Mouse (Mus musculus) hindlimb bud, embryonic 11.5 days (tissue): ENCODE results near the gene Rimbp2.

Source experiments
- DNase-seq: peaks from one replicate; pipeline ENCODE4 v3.0.0-alpha.2; 2012; ENCODE audit warnings: low read depth, low spot score; ENCODE audit errors: extremely low spot score

Gene Rimbp2

DNA sequence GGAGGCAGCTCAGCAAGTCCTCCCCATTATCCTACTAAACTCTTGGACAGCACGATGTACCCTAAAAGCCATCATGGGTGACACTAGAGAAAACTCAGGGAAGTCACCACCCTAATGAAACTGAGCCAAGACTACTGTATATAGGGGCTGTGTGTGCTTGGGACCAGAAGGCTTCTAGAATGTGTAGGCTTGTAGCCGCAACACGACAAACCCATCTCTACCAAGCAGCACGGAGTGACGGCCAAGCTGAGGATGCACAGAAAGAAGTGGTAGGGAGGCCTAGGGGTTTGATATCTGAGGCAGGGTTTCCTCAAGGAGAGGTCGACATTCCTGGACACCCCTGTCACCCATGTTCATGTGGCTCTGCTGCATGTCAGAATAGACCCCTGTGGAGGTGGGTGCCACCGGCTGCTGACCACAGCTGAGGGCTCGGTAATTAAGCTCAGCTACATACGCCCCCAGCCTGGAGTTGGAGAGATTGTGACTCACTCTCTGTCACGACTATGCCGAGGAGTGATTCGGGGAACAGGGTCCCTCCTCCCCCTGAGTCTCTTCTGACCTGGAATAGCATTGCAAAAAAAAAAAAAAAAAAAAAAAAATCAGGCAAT, 106.7 kb downstream of the Rimbp2 start:
- no peak for DNase-seq

DNA sequence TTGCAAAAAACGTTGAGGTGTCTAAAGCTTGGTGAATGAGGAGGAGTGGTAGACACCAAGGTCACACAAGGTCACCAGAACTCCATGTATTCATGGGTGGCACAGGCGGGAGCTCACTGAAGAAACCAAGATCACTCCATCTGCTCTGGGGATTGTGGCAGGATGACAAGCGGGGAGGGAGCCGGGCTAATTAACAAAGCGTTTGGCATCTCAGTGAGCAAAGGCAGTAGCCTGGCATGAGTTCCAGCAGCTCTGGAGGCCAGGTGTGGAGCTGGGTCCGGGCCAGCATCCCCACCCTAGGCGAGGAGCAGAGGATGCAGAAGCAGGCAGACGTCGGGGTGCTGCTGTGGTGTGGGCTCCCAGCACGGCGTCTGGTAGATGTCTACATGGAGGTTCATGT, 108.3 kb downstream of the Rimbp2 start:
- DNase-seq, result no peak

DNA sequence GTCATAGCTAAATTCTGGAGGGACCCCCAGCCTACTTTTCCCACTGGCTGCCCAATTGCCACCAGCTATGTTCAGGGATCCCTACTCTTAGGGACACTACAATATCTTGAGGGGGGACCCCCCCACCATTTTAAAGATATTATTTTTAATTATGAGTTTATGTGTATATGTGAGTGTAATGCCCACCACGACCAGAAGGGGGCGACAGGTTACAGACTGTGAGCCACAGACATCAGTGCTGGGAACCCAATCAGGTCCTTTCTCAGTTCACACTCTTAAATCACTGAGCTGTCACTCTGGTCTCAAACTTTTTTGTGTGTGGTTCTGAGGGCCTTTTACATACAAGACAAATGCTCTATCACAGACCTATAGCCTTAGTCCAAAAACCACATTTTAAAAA, 109.3 kb downstream of the Rimbp2 start:
- DNase-seq, result no peak

DNA sequence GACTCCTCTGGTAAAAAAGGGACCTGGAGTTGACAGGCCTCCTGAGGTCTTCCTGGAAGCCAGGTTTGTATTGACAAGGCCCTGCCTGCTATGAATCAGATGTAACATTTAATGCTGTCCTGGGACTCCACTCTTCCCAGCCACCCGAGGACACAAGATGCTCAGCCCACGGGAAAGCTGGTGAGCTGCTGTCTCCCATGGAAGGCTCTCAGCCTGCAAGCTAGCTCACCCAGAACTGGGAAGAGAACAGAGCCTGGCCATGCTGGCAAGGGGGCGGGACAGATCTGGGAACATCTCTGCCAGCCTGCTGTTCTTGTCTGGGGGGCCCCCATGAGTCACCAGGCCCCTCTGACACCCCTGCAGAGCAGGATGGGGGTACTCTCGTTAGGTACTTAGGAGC, 111.7 kb downstream of the Rimbp2 start:
- DNase-seq, result no peak

DNA sequence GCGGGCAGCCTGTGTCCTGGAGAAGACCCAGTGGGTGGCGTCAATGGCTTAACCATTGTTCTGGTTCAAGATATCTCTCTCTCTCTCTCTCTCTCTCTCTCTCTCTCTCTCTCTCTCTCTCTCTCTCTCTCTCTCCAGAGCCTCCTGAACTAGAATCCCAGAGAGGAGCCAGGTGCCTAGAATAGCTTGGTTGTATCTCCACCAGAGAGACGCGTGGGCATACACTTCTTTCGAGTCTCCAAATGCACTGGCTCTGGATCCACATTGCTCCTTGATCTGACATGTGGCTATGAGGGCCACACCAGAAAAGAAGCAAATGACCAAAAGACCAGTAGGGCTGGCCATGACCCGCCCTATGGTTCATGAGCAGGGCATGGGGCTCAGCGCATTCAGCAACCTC, 116.2 kb downstream of the Rimbp2 start:
- DNase-seq, result no peak

DNA sequence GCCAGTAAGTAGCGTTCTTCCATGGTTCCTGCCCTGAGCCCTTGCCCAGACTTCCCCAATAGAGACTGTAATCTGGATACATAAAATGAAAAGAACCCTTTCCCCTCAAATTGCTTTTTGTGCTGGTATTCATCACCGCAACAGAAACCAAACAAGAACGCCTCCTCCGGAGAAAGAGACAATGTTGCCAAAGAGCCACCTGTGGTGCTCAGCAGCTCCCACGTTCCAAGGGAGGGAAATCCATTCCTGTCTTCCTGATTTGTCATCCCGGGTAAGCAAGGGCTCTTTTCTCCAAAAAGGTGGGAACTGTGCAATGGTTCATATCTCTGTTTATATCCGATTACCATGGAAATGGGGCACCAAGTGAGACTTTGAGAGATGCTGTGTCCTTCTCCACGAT, 119.2 kb downstream of the Rimbp2 start:
- no peak for DNase-seq

DNA sequence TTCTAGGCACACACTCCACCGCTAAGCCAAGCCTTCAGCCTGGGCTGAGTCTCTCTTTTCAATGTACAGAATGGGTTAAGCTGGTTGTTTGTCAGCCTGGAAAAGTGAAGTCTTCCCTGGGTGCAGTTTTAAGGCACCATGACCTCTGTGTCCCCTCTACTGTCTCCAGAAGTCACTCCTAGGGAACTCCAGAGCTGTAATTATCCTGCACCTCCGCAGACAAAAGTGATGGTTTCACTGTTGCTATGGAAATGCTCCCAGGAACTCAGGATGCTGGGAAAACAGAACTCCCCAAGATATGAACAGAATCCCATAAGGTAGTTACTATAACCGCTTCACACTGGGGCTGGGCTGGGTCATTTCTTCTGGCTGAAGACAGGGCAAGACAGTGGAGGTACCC, 130.4 kb downstream of the Rimbp2 start:
- DNase-seq, result no peak

DNA sequence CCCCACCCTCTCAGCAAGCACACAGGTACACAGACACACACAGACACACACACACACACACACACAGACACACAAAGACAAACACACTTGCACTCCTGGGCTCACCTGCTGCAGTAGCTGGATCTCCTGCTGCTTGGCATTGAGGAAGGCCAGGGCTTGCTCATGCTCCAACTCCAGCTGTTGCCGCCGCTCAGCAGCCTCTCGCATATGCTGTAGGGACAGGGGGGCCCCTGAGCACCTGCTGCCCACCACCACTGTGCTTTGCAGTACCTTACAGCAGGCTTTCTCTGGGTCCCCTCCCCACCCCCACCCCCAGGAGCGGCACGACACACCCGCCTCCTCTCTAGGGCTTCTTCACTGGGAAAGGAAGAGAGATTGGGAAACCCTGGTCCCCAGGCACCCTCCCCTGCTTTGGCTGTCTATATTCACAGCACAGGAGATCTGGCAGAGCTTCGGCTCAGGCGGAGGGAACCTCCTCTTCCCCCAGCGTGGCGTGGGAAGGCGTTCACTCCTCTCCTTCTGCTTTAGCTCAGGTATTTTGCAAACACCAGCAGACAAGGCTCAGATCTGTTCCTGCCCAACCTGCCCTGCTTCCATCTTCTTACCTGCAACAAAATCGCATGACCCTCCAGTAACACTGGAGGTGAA, 133.5 kb downstream of the Rimbp2 start:
- DNase-seq, result no peak

DNA sequence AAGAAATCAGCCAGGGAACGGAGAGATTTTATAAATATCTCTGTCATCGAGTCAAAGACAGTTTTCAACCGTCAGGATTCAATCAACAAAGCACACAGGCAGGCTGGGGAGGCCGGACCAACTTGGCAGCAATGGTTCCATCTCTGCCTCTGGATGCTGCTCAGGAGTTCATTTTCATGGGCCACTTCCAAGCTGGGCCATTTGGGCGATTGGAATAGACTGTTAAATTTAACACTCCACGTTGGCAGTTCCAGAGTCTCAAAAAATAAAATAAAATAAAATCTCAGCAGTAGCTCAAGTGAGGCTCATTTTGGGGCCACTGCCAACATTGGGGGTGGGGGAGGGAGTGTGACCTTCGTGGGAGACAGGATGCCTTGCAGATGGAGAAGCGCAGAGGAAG, 137.7 kb downstream of the Rimbp2 start:
- no peak for DNase-seq

DNA sequence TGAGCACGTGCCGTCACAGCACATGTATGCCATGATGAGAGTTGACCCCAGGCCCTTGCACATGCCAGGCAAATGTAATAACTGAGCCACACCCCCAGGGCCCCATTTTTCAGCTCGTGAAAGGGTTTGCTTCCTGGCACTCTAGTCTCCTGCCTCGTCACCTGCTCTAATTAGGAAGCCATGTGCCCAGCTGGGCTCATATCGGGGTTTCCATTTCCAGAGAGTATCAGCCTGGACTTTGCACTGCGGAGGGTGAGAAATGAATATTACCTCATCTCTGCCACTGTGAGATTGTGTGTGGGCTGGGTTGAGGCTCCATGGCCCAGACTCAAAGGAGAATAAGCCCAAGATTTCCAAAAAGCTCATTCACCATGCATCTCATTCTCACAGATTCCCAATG, 138.2 kb downstream of the Rimbp2 start:
- no peak for DNase-seq

DNA sequence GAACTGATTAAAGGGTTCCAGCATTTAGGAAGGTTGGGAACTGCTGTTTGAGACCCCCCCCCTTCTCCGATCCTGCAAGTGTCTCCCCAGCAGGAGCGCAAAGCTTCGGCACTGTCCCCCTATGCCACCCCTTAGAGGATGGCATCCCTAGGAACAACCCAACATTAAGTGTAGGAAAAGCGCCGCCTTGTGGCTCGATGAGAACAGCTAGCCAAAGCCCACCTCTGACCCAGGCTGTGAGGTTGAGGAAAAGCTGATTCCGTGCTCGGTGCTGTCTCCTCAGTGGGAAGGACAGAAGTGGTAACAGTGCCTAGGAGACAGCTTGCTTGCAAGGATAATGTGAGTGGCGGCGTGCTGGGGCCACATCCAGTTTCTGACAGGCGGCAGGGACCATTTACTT, 140.2 kb downstream of the Rimbp2 start:
- DNase-seq, result no peak

DNA sequence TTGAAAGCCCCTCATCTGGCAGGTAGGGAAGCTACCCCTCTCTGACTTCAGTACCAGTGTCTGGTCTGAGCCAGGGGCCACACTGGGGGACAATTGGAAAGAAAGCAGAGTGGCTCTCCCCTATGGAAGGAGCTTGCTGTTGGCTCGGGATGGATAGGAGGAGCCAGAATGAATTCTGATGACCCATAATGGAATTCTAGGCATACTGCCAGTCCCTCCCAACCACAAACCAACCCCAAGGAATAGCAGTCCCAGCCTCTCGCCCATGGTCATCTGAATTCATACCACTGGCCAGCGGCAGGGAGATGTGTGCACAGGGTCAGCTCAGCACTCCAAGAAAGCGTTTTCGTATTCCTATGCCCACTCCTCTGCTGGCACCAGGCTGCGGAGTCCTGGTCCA, 141.9 kb downstream of the Rimbp2 start:
- DNase-seq, result no peak

DNA sequence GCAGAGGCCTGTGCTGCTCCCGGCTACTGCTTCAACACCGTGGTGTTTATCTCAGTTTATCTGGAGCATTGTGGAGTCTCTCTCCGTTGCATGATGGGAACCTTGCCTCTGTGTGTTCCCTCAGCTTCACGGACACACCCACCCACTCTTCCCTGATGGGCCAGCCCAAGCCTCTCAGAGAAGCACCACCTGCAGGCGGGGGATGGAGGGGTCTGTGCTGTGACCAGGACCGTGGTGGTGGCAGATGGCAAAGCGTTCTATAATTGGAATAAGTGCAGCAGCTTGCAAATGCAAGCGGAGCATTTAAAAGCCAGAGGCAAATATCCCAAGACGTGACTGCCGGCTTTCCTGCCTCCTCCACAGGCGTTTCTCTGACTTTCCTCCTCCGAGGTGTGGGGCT, 143.3 kb downstream of the Rimbp2 start:
- DNase-seq, result no peak

DNA sequence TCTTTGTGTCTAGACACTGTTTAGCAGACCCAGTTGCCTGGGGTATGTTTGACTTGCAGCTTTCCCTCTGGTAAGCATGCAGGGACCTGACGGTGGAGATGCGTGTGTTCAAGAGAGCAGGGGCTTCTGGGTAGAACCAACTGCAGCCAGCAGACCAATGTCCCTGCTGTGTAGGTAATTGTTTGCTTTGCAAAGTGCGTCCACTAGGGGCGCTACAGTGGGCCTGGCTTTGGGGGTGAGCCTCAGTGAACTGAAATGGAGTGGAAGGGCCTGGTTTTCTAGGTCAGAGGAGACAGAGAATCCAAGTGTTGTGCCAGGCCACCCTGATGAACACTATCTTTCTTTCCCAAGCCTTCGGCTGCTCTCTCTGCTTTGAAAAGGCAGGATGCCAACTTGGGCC, 143.9 kb downstream of the Rimbp2 start:
- DNase-seq, result no peak

DNA sequence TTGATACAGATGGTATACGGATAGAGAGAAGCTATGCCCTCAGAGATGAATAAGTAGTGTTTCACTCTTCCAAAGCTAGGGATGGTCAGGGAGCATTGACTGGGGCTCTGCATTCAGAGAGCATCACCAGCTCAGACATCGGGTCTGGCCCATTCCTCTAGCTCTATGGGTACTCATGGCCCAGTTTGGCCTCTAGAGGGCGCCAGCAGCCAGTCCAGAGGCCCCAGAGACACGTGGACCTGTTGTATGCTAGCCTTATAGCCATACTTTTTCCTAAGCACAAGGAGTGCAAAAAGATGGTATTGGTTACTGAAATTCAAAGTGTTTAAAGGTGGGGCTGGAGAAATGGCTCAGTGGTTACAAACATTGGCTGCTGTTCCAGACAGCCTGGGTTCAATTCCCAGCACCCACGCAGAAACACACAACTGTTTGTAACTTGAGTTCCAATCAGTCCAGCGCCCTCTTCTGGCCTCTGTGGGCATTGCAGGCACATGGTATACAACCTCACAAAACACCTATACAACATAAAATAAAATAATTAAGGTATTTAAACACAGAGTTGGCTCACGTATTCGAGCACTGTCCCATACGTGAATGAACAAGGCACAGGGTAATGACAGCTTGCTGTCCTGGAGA, 144.6 kb downstream of the Rimbp2 start:
- DNase-seq, result no peak

DNA sequence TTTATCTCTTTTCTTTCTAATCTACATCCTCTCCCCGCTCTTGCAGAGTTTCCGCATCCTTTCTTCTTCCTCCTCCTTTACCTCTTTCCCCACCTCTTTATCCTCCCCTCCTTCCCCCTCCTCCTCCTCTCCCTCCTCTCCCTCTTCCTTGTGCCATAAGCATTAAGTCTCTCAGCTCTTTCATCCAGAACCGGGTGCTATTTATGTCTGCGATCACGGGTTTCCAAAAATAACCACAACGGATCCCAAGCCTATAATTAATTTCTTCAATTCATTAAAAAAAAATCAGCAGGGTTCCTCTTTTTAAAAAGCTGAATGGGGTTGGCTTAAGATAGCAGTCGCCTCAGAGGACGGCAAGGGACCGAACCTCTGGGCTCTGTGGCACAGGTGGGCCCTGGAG, 145.9 kb downstream of the Rimbp2 start:
- DNase-seq, result no peak

DNA sequence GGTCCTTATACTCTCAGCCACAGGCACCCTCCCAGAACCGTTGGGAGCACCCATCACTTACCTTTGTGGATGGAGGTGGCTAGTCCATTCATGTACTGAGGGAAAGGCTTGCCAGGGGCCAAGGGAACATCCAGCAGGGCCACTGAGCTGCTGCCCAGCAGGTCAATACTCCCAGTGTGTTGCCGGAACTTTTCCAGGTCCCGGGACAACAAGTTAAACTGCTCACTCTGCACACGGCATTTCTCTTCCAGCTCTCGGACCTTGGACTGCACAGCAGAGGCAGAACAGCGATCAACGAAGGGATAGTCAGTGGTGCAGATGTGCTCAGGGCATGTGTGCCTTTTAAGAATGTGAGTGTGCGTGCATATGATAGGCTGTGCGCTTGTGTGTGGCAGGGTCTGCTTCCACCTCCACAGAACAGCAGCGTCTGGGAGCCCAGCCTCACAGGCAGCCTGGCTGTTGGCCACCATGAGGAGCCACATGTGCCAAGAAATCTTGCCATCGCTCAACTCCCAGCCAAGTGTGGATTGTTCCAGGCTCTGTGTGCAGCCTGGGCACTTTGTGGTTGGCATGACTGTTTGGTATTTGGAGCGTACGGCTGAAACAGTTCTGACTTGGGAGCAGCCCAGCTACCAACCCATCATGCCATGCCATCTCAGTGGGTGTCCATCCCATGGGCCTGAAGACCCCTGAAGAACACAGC, 146.8 kb downstream of the Rimbp2 start:
- DNase-seq, result no peak

DNA sequence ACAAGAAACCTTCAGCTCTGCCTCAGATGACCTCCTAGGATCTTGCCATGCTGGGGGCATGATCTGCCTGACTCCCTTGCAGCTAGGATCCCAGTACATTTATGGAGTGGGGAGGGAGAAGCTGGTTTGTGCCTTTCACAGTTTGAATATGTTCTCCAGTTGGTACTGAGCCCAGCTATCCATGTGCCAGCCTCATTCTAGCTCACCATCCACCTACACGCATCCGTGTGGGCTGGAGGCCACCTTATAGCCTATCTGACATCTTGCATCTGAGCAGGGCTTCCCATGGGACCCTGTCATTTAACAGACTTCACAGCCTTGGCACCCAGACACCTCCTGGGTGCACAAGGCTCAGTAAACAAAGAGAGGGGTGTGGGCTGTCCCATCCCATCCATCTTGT, 148.2 kb downstream of the Rimbp2 start:
- DNase-seq, result no peak

DNA sequence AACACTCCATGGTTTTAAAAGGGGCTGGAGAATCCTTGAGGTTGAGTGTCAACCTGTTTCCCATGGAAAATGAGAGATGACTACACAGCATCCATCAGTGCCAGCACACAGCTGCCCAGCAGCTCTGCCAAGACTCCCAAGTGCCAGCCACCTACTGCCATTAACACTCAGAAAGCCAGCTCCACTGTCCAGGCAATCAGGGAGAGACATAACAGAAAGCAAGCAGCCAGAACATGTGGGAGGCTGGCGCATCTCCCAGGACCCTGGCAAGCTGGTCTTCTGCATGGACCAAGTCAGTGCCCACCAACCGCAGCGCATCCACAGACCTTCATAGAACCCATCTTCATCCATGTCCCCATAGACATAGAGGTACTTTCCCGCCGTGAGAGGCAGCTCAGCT, 152.7 kb downstream of the Rimbp2 start:
- DNase-seq, result no peak

DNA sequence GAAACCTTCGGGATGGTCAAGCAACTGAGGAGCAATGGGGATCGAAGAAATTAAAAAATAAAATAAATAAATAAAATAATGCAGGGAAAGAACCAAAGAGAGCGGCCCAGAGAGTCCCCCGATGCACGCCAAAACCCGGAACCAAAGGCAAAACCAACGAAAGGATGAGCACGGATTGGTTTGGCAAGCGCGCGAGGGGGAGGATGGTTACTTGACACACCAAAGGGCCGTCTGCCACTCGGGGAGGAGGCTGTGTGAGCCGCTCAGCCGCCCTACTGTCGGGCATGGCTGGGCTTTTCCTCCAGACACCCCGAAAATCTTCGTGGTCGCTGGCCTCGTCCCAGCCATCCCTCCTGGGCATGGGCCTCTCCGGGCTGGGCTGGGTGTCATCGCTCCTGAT, 171.7 kb downstream of the Rimbp2 start:
- DNase-seq, result no peak

DNA sequence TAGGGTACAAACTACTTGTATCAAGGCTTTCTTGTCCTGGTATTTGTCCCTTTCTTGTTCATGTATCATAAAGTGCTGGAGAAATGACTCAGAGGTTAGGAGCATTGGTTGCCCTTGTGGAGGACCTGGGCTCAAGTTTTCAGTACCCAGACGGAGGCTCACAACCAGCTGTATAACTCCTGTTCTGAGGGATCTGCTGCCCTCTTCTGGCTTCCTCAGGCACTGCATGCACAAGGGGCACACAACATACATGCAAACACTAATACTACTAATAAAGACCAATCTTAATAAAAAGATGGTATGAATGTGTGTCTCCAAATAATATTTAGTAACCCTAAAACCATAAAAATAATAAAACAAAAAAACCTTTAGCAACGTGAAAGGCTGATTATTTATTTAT, 176.9 kb downstream of the Rimbp2 start:
- DNase-seq, result no peak

DNA sequence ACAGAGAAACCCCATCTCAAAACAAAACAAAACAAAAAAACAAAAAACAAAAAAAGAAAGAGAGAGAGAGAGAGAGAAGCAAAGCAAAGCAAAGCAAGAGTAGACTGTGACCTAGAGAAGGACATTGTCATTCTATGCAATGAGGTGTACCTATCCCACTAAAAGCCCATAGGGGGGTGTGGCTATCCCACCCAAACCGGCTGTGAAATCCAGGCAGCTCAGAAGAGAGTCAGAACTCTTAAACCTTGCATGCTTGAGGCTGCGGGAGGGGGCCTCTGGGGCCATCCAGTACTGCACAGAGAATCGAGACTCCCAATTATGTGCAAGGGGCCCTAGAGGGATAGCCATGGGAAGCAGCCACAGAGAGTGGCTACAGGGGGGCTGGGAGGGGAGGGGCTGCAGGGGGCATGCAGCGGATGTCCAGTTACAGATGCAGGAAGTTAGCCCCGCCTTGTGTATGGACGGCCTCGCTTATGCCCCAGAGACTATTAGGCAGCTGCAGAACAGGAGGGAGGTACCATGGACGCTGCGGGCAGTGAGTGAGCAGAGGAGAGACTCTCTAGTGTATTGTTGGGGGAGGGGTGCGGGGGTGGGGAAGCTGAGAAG, 184.2 kb downstream of the Rimbp2 start:
- DNase-seq, result no peak
